Mouse (Mus musculus) hindbrain, postnatal 0 days (tissue): ENCODE results near the gene Armcx4. TPM values are rescaled to one million over a fixed set of nuclear protein-coding genes. Genes with fewer than 3 reads are reported as not detected.

ENCODE experiments used
- ATAC-seq: fragments of 200-750 bp; cut with Nextera tagmentation; 2 replicates; pipeline ENCODE4 v1.8.0; 2017; ENCODE audit warnings: mild to moderate bottlenecking, moderate TSS enrichment, moderate library complexity
- DNase-seq: peaks from one replicate; pipeline ENCODE4 v3.0.0-alpha.2; 2015; ENCODE audit warnings: low spot score
- H3K27ac ChIP-seq: fragments of 300-500 bp; sonication (generic); 2 replicates; pipeline ENCODE4 v1.5.1; 2014; ENCODE audit warnings: mild to moderate bottlenecking
- H3K27me3 ChIP-seq: fragments of 300-500 bp; sonication (generic); 2 replicates; pipeline ENCODE4 v1.6.1; 2014; ENCODE audit warnings: low read length, mixed read lengths; ENCODE audit not compliant: insufficient read depth
- H3K36me3 ChIP-seq: fragments of 300-500 bp; sonication (generic); 2 replicates; pipeline ENCODE4 v1.6.1; 2014; ENCODE audit warnings: low read length, mixed read lengths; ENCODE audit not compliant: insufficient read depth
- H3K4me1 ChIP-seq: fragments of 300-500 bp; sonication (generic); 2 replicates; pipeline ENCODE4 v1.6.1; 2014; ENCODE audit warnings: antibody characterized with exemption, low read length, mixed read lengths; ENCODE audit not compliant: insufficient read depth
- H3K4me2 ChIP-seq: fragments of 300-500 bp; sonication (generic); 2 replicates; pipeline ENCODE4 v1.6.1; 2014; ENCODE audit warnings: low read depth, mild to moderate bottlenecking, low read length, moderate library complexity, mixed read lengths
- H3K4me3 ChIP-seq: fragments of 300-500 bp; sonication (generic); 2 replicates; pipeline ENCODE4 v1.5.1; 2014; ENCODE audit warnings: low read length
- H3K9ac ChIP-seq: fragments of 300-500 bp; sonication (generic); replicated peaks from 2 replicates; pipeline ENCODE4 v1.6.1; 2014; ENCODE audit warnings: mild to moderate bottlenecking, low read length, moderate library complexity, mixed read lengths
- H3K9me3 ChIP-seq: fragments of 300-500 bp; sonication (generic); 2 replicates; pipeline ENCODE4 v1.6.1; 2016; ENCODE audit warnings: low read length, mixed read lengths
- CTCF ChIP-seq: IDR thresholded peaks from 2 replicates; pipeline ENCODE4 v1.5.1; 2016; ENCODE audit warnings: antibody characterized with exemption, control low read depth, low read depth
- WGBS: fragments of 180-500 bp; shearing (Covaris S2); extraction: QIAGEN DNeasy Blood & Tissue Kit; methylation state at CpG from one replicate; pipeline ENCODE4 v1.1.7; 2014; 5-methylcytosine and 5-hydroxymethylcytosine counted together
- polyA plus RNA-seq: library from polyadenylated mRNA; unstranded; fragments of >200 nt; fragmentation: Nextera tagmentation; extraction: Ambion mirVana; gene quantifications from 2 replicates; pipeline ENCODE4 v1.2.1, GENCODE M21; 2015
- total RNA-seq: library from RNA; depleted of rRNA; stranded (reverse); fragments of >200 nt; gene quantifications from 2 replicates; pipeline ENCODE4 v1.2.3, GENCODE M21; 2014; rRNA removed

The Armcx4 gene
- total and polyA plus RNA-seq, 2 experiments from 2014 or later, result 6.0 to 12.8 TPM

DNA sequence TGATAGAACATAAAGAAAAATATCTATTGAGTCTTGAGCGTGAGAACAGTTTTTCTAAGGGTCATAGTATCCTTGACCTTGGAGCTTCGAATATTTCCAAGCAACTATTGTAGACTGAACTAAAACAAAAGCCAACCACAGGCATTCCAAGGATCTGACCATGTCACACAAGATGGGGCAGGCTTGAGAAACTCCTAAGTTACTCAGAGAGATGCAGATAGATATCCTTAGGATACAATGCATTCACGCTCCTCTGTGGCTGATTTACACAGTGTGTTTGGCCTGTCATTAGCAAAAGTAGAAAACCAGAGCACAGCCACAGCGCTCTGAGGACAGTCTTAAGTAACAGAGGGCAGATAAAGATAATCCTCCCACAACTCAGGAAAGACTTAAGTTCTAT, 52.8 kb downstream of the Armcx4 start:
- H3K4me2 ChIP-seq, result no peak overlapping the region
- no peaks in the 10 kb centered on the region for H3K9me3 ChIP-seq
- H3K27ac ChIP-seq, result no peak overlapping the region
- no peaks in the 10 kb centered on the region for H3K27me3 ChIP-seq
- H3K4me3 ChIP-seq, result no peak overlapping the region
- no peak for DNase-seq
- WGBS, result 64% methylated on average over 4 of the region's 4 CpGs
- no peak for ATAC-seq
- H3K36me3 ChIP-seq, result no peaks in the 10 kb centered on the region
- no peak overlapping the region for H3K9ac ChIP-seq
- H3K4me1 ChIP-seq, result no peaks in the 10 kb centered on the region
- TF ChIP-seq CTCF, result no peak

DNA sequence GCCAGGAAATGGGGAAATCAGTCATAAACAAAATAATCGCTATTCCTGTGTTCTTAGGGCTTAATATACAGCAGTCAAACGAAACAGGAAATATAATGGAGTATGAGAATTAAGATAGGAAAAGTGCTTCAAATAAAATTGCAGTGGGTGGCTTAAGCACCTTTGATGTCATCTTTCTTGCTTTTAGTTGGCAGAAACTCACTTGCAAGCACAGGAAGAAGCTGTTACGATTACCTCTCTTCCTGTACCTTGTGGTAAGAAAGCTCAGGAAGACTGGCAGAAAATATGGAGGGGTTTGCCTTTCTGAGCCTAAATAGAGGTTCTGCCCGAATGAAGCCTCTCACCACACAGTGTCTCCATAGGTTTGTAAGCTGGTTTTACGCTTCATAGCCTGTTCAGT, 55.5 kb downstream of the Armcx4 start:
- 71% methylated on average over 5 of the region's 5 CpGs for WGBS
- no peaks in the 10 kb centered on the region for H3K4me1 ChIP-seq
- no peak overlapping the region for H3K4me2 ChIP-seq
- H3K4me3 ChIP-seq, result no peak overlapping the region
- no peaks in the 10 kb centered on the region for H3K9me3 ChIP-seq
- no peak overlapping the region for H3K27ac ChIP-seq
- H3K9ac ChIP-seq, result no peak overlapping the region
- no peak for TF ChIP-seq CTCF
- no peaks in the 10 kb centered on the region for H3K36me3 ChIP-seq
- no peak for DNase-seq
- H3K27me3 ChIP-seq, result no peaks in the 10 kb centered on the region
- no peak for ATAC-seq

Other genes with a start within 250 kb of the Armcx4 start
- gene Taf7l, start 210.0 kb upstream of the Armcx4 start, total RNA-seq, result not detected in 2 replicates
- gene Taf7l, start 210.0 kb upstream of the Armcx4 start, polyA plus RNA-seq, result 0.25 and 0.47 TPM in 2 replicates
- 6.8 and 7.6 TPM in 2 replicates for gene Timm8a1, start 144.7 kb upstream of the Armcx4 start, total RNA-seq
- gene Timm8a1, start 144.7 kb upstream of the Armcx4 start, polyA plus RNA-seq, result 47.0 and 48.2 TPM in 2 replicates
- gene Btk, start 102.9 kb upstream of the Armcx4 start, total RNA-seq, result 0.18 and 0.89 TPM in 2 replicates
- gene Btk, start 102.9 kb upstream of the Armcx4 start, polyA plus RNA-seq, result 0.44 and 0.76 TPM in 2 replicates
- gene Rpl36a, start 100.9 kb upstream of the Armcx4 start, total RNA-seq, result 166 and 269 TPM in 2 replicates
- gene Rpl36a, start 100.9 kb upstream of the Armcx4 start, polyA plus RNA-seq, result 202 and 203 TPM in 2 replicates
- 3.9 and 6.0 TPM in 2 replicates for gene Gla, start 85.4 kb upstream of the Armcx4 start, total RNA-seq
- gene Gla, start 85.4 kb upstream of the Armcx4 start, polyA plus RNA-seq, result 4.8 TPM in 2 replicates
- 35.9 and 39.5 TPM in 2 replicates for gene Hnrnph2, start 85.3 kb upstream of the Armcx4 start, total RNA-seq
- gene Hnrnph2, start 85.3 kb upstream of the Armcx4 start, polyA plus RNA-seq, result 131 and 134 TPM in 2 replicates
- 29.9 and 36.0 TPM in 2 replicates for gene Armcx1, start 31.4 kb downstream of the Armcx4 start, total RNA-seq
- 67.1 and 72.7 TPM in 2 replicates for gene Armcx1, start 31.4 kb downstream of the Armcx4 start, polyA plus RNA-seq
- gene Armcx6, start 64.9 kb downstream of the Armcx4 start, total RNA-seq, result 21.9 and 26.9 TPM in 2 replicates
- gene Armcx6, start 64.9 kb downstream of the Armcx4 start, polyA plus RNA-seq, result 47.4 and 47.5 TPM in 2 replicates
- 43.5 and 51.3 TPM in 2 replicates for gene Armcx3, start 70.1 kb downstream of the Armcx4 start, total RNA-seq
- gene Armcx3, start 70.1 kb downstream of the Armcx4 start, polyA plus RNA-seq, result 91.7 and 93.4 TPM in 2 replicates
- gene Armcx2, start 122.7 kb downstream of the Armcx4 start, total RNA-seq, result 102 and 107 TPM in 2 replicates
- gene Armcx2, start 122.7 kb downstream of the Armcx4 start, polyA plus RNA-seq, result 74.6 and 77.7 TPM in 2 replicates